Comparison of ENCODE assay signal across 7 mouse cellular contexts in the genomic region with DNA sequence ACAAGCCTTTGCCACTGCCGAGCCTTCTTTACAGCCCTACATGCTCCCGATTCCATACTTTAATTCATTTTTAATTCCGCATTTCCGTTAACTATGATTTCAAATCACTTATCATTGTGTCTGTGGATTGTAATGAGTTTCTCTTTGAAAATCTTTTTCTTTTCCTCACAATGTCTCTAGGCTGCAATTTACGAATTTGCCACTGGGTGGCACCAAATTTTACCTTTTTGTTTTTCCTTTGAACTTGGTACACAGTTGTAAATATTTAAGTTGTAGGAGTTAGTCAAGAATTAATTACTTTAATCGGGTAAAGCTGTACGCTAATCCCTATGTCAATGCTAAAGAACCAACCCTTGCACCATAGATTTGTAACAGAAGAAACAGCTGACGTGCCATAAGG. TPM values are rescaled to one million over a fixed set of nuclear protein-coding genes. Genes with fewer than 3 reads are reported as not detected.
A peak's percentile ranks its signal among the peaks of the same experiment; 100 is the strongest.
DNase-seq lines count a peak whose midpoint lies in the region; ATAC-seq and TF ChIP-seq lines count a peak whose summit lies in the region.

No protein-coding gene starts in this region.

- TF ChIP-seq CTCF in heart, postnatal 0 days (IDR thresholded peaks at IDR 0.05; ENCODE audit: low read depth) = peak; percentile 61

- no peak overlapping the region for H3K9ac ChIP-seq in heart, postnatal 0 days (replicated peaks; ENCODE audit: low read depth, low read length)

- H3K27ac ChIP-seq in heart, postnatal 0 days (ENCODE audit: low read depth) = no peak overlapping the region
- no peak overlapping the region for H3K27ac ChIP-seq in midbrain, embryonic 10.5 days (replicated peaks)

- H3K4me1 ChIP-seq in heart, postnatal 0 days (ENCODE audit: control insufficient read depth, insufficient read depth) = no peaks in the 10 kb centered on the region
- H3K4me1 ChIP-seq in midbrain, embryonic 10.5 days = no peaks in the 10 kb centered on the region

- H3K9me3 ChIP-seq in heart, postnatal 0 days (replicated peaks; ENCODE audit: control insufficient read depth, low read length) = no peaks in the 10 kb centered on the region
- H3K9me3 ChIP-seq in midbrain, embryonic 10.5 days (replicated peaks) = no peaks in the 10 kb centered on the region

- peak overlapping the region; percentile 40 for H3K4me2 ChIP-seq in heart, postnatal 0 days (ENCODE audit: low read depth, low read length)

- no peaks in the 10 kb centered on the region for H3K36me3 ChIP-seq in heart, postnatal 0 days (replicated peaks; ENCODE audit: control insufficient read depth, insufficient read depth, low read length)
- no peaks in the 10 kb centered on the region for H3K36me3 ChIP-seq in midbrain, embryonic 10.5 days

- H3K27me3 ChIP-seq in heart, postnatal 0 days (ENCODE audit: control insufficient read depth, insufficient read depth, low read length) = no peaks in the 10 kb centered on the region
- no peaks in the 10 kb centered on the region for H3K27me3 ChIP-seq in midbrain, embryonic 10.5 days (ENCODE audit: low read depth, poor library complexity, severe bottlenecking)

- ATAC-seq in heart, postnatal 0 days (ENCODE audit: insufficient read depth, low read depth) = no peak

- WGBS in heart, postnatal 0 days = 16% methylated on average over 8 of the region's 8 CpGs
- 21% methylated on average over 8 of the region's 8 CpGs for WGBS in midbrain, embryonic 10.5 days

- H3K4me3 ChIP-seq in heart, postnatal 0 days (ENCODE audit: low read depth, low read length) = no peak overlapping the region
- H3K4me3 ChIP-seq in midbrain, embryonic 10.5 days = no peak overlapping the region

- peak; percentile 40 for DNase-seq in urinary bladder, postnatal 14 days (ENCODE audit: low spot score)
- no peak for DNase-seq in urinary bladder, adult 2 months (ENCODE audit: low spot score)
- peak; percentile 58 for DNase-seq in cerebellum, adult 9-10 months
- peak; percentile 17 for DNase-seq in heart, postnatal 0 days (ENCODE audit: low spot score)
- peak; percentile 70 to 74 for DNase-seq in layer of hippocampus, postnatal 10 days (ENCODE audit: low spot score in 2 of 2)
- DNase-seq in midbrain, embryonic 10.5 days (ENCODE audit: low spot score) = peak; percentile 29
- DNase-seq in spleen, postnatal 4 days (ENCODE audit: low spot score in 2 of 2) = no peak

- TF ChIP-seq EP300 in heart, postnatal 0 days (IDR thresholded peaks at IDR 0.05; ENCODE audit: low read depth) = no peak

RNA-seq across cellular contexts. Expression of a gene that starts 47.3 kb away (rescaled TPM):
- 0.37 and 0.41 TPM in 2 replicates for polyA plus RNA-seq in urinary bladder, adult 2 months (2012; rRNA removed)
- not detected in 2 replicates for total RNA-seq in heart, postnatal 0 days (2014; rRNA removed; ENCODE audit: low replicate concordance)
- polyA plus RNA-seq in heart, postnatal 0 days (2015; fragmentation: Nextera tagmentation; extraction: Ambion mirVana) = 0.05 and 0.22 TPM in 2 replicates
- 1 to 10 TPM; 1.4 to 1.8 TPM for total RNA-seq in layer of hippocampus, postnatal 10 days (2021)
- polyA plus RNA-seq in midbrain, embryonic 10.5 days (2016; fragmentation: Nextera tagmentation; extraction: Ambion mirVana) = 1.6 and 2.1 TPM in 2 replicates

Comparison
In these comparisons a context has a peak if more than half of its experiments do, and no peak if none do; other contexts are left out.
1. DNase-seq: peak in urinary bladder, postnatal 14 days (single experiment), cerebellum, adult 9-10 months (single experiment), heart, postnatal 0 days (single experiment), layer of hippocampus, postnatal 10 days (2 of 2) and midbrain, embryonic 10.5 days (single experiment); none in urinary bladder, adult 2 months (single experiment) and spleen, postnatal 4 days (0 of 2).